Mouse (Mus musculus) left cerebral cortex, postnatal 36 days (tissue): ENCODE results near the gene Skap2. TPM values are rescaled to one million over a fixed set of nuclear protein-coding genes. Genes with fewer than 3 reads are reported as not detected.

ENCODE experiments used
- DNase-seq, 2 experiments: peaks; one replicate each; pipeline ENCODE4 v3.0.0; 2021 to 2022; ENCODE audit warnings: low spot score in 2 of 2, mixed read lengths in 1 of 2
- intact Hi-C: fragments of 180-260 bp; cut with DNase I; formaldehyde crosslinking; loops from one replicate; pipeline ENCODE4 v1.15.1; 2025
- total RNA-seq, 2 experiments: library from RNA; stranded (reverse); gene quantifications; 2 replicates each; pipeline ENCODE4 v1.2.3; 2021

The Skap2 gene
- total RNA-seq, 2 experiments from 2014 or later = 8.5 to 10.5 TPM

GRCm38 (mm10) chr6:51905659-51906058 is 106.7 kb downstream of the Skap2 start:
- no peak for DNase-seq
- intact Hi-C loops = no loop called here

GRCm38 (mm10) chr6:51901544-51901943 is 110.8 kb downstream of the Skap2 start:
- DNase-seq = no peak
- intact Hi-C loops = no loop called here

- DNase-seq = no peak
- intact Hi-C loops = no loop called here
Measured at GRCm38 (mm10) chr6:51898318-51898994, 113.9 kb downstream of the Skap2 start.

DNA sequence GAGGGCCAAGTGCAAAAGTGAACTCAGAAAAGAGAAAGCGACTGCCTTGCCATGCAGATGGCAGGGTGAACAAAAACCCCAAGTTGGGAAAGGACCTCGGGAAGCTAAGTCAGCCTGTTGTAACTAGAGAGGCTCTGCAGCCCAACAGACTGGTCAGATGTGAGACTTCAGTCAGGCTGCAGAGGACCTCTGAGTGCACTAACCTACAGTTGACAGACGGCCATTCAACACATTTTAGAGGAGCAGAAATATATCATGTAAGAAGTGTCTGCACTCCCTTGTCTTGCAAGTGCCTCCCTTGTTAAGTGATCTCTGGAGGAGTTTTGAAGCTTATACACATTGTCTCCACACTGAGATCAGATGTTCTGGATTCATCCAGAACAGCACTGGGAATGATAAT is 116.6 kb downstream of the Skap2 start:
- DNase-seq = no peak
- intact Hi-C loops = no loop called here

GRCm38 (mm10) chr6:51894717-51895116 is 117.6 kb downstream of the Skap2 start:
- intact Hi-C loops = no loop called here
- DNase-seq = no peak

DNA sequence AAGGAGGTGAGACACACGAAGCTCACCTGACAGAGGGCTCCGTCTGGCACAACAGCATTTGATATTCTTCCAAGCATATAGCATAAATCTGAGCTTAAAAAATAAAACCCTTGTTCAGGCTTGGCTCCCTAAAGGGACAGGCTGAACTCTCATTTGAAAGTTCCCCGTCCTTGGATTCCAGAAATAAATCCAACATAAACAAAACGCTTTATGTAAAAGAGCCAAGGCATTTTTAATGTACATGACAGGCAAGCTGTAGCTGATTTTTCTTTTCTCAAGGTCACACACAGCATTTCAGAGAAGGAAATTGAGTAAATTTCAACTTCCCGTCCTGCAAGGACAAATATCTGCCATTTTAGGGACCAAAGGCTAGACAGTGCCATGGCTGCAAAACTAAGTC is 122.0 kb downstream of the Skap2 start:
- DNase-seq = no peak
- intact Hi-C loops = no loop called here

DNA sequence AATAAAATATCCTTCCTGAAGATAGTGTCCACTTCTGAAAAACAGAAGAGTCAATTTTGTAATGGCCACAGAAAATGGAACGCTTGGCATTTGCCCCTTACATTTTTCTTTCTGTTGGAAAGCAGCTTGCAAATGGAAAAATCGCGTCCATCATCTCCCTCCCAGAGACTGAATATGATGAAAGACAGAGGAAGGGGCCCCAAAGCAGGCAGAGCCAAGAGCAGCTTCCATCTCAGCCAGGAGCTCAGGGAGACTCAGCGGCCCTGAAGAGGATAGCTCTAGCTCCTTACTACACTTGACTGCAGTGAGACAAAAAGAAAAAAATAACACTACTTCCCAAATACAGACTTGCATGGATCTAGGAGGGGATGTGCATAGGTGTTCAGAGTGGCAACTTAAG is 122.5 kb downstream of the Skap2 start:
- intact Hi-C loops = no loop called here
- DNase-seq = no peak

- no peak for DNase-seq
- intact Hi-C loops = no loop called here
Measured at GRCm38 (mm10) chr6:51886902-51887431, 125.4 kb downstream of the Skap2 start.

GRCm38 (mm10) chr6:51882880-51883274 is 129.5 kb downstream of the Skap2 start:
- DNase-seq = no peak
- intact Hi-C loops = no loop called here

DNA sequence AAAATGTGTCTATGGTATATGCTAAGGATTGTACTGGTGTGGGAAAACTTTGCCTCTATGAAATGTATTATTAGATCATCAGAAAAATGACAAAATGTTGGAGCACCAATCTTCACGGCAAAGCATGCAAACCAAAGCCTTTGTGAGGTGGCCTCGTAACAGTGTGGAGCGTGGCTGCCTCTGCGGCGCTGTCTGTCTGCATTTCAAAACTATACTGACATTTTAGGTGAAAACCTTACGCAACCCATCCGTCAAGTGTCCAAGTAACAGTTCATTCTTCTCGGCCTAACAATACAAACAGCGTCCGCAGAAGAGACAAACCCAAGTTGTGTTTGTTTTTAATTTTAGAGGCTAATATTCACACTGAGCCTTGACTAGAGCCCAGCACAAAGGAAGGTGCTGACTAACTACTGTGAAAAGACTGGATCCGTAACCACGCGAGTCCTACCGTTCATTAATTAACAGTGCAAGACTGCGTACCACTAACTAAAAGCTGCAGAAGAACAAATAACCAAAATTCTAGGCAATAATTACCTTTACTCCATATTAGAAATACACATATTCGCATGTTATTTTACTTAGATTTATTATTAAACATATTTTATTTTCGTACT is 130.0 kb downstream of the Skap2 start:
- intact Hi-C loops = no loop called here
- DNase-seq = no peak

- intact Hi-C loops = no loop called here
- no peak for DNase-seq
Measured at GRCm38 (mm10) chr6:51881181-51881968, 131.0 kb downstream of the Skap2 start.

GRCm38 (mm10) chr6:51880778-51881177 is 131.6 kb downstream of the Skap2 start:
- no peak for DNase-seq
- intact Hi-C loops = no loop called here

DNA sequence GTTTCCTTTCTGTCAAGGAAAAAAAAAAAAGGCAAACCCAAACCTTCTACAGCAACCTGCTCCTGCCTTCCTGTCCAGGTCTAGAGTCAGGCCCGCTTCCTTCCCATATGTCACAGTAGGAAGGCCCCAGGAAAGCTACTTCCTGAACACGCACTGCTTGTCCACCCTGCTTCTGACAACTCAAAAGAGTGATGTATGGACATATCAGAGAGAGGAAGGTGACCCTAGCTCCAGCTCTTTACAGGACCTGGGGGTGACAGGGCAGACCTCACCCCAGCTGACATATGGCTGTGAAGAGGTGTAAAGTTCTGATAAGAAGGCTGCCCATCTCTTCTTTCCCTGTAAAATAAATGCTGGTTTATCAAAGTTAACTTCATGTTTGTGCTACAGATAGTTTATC is 133.8 kb downstream of the Skap2 start:
- no peak for DNase-seq
- intact Hi-C loops = loop anchor here (5.0 to 10.0 kb wide), 2 partner anchors 126 to 319 kb away; no protein-coding TSS in a partner anchor

DNA sequence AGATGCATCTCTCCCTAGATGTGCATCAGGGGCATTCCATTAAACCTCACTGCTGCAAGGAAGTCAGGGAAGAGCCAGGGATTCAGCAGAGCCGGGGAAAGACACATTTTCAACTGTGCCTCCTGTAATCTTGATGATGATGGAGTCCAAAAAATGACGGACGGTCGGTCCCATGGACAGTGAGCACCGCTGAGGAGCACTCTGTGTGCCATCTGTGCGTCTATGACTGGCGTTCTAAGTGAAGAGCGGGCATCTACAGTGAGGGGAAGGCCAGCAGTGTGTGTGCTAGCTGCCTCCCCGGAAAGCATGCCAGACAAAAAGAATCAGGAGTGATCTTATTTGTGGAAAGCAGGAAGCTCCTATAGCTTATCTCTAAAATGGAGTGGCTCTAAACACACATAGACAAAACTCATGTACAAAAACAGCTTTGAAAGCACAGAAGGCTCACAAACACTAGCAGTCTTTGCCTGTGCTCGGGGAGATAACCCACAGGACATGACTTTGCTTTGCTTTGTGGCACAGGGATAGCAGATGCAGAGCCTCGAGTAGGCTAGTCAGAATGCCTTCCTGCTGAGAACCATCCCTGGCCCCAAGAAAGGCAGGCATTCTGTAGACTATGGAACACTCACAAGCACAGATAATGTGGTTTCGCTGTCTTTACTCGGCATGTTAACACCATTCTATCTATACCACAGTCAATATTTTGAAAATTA is 135.4 kb downstream of the Skap2 start:
- no peak for DNase-seq
- intact Hi-C loops = loop anchor here (5.0 to 10.0 kb wide), 2 partner anchors 128 to 320 kb away; no protein-coding TSS in a partner anchor

- intact Hi-C loops = loop anchor here (5.0 to 10.0 kb wide), 2 partner anchors 129 to 321 kb away; no protein-coding TSS in a partner anchor
- no peak for DNase-seq
Measured at GRCm38 (mm10) chr6:51875884-51876626, 136.3 kb downstream of the Skap2 start.

- intact Hi-C loops = loop anchor here (5.0 to 10.0 kb wide), 2 partner anchors 131 to 348 kb away; partner anchors contain the start of gene Hoxa7
Measured at GRCm38 (mm10) chr6:51874035-51874434, 138.3 kb downstream of the Skap2 start.

GRCm38 (mm10) chr6:51871135-51871534 is 141.2 kb downstream of the Skap2 start:
- no peak for DNase-seq
- intact Hi-C loops = loop anchor here (5.0 to 10.0 kb wide), 2 partner anchors 134 to 351 kb away; partner anchors contain the start of gene Hoxa7

More at GRCm38 (mm10) chr6:51874035-51874434, 138.3 kb downstream of the Skap2 start:
- no peak for DNase-seq

DNA sequence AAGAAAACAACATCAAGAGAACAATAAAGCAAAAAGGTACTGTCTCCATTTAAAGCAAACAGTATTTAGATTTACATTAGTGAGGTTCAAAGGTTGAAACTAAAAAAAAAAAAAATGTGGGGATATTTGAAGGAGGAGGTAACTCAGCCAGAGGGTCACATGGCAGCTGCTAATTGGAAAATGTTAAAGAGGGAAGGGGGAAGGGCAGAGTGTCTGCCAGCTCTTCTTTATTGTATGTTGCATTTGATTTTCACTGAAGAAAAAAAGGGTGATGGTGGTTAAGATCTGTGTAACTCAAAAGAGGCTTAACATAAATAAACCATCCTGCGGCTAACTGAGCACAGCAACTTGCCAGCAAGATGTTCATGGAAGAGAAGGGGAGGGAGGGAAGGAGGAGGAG is 142.1 kb downstream of the Skap2 start:
- intact Hi-C loops = loop anchor here (5.0 to 10.0 kb wide), 2 partner anchors 135 to 352 kb away; partner anchors contain the start of gene Hoxa7
- DNase-seq = no peak

- DNase-seq = no peak
- intact Hi-C loops = no loop called here
Measured at GRCm38 (mm10) chr6:51866596-51866995, 145.8 kb downstream of the Skap2 start.
